Mouse (Mus musculus) brain, embryonic 14.5 days (tissue): ENCODE measurements around the gene Olfr1121. TPM values are rescaled to one million over a fixed set of nuclear protein-coding genes. Genes with fewer than 3 reads are reported as not detected.
A peak's percentile ranks its signal among the peaks of the same experiment; 100 is the strongest.
"Not testable (repeated sequence)": the region's sequence is repeated elsewhere in the genome, so short reads cannot be mapped to it uniquely, and the experiment has no call there.

Experiments used
- DNase-seq: peaks from one replicate; pipeline ENCODE4 v3.0.0-alpha.2; 2011; ENCODE audit warnings: low read depth
- CTCF ChIP-seq: fragments of 200-500 bp; IDR thresholded peaks from 2 replicates; pipeline ENCODE4 v1.5.1; 2012; ENCODE audit warnings: inconsistent platforms, mild to moderate bottlenecking, moderate library complexity, borderline replicate concordance; ENCODE audit not compliant: insufficient read depth, insufficient read length; ENCODE audit errors: extremely low read depth
- POLR2A ChIP-seq: fragments of 200-500 bp; IDR thresholded peaks from 2 replicates; pipeline ENCODE4 v1.6.1; 2012; ENCODE audit warnings: mild to moderate bottlenecking, inconsistent platforms, borderline replicate concordance; ENCODE audit not compliant: poor library complexity, insufficient read depth, insufficient read length, severe bottlenecking; ENCODE audit errors: extremely low read depth
- polyA plus RNA-seq: library from polyadenylated mRNA; depleted of rRNA; stranded (reverse); fragments of >200 nt; gene quantifications from 2 replicates; pipeline ENCODE4 v1.2.3, GENCODE M21; 2012; rRNA removed

The Olfr1121 gene
- polyA plus RNA-seq = not detected in 2 replicates

DNA sequence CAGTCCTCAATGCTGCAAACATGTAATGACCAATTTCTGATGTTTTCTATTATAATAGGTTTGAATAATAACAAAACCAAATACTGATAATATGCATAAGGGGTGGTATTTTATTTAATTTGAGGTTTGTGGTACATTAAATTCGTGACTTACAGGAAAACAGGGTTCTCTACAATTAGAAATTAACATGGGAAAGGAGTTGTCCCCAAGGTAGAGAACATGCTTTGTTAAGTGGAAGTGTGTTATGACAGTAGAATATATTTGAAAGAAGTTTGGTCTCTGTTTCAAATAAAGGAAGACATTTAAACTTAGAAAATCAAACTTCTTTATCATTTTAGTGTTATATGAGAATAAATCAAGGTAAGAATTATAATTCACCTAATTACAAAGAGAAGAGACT lies at the start of gene Olfr1121:
Gene Olfr1121, plus strand, starts transcription at position 301 of the 400 bp plus-strand sequence.
- DNase-seq = no peak
- no peak for TF ChIP-seq POLR2A
- no peak for TF ChIP-seq CTCF

- no peak for DNase-seq
- TF ChIP-seq POLR2A (no peak), CTCF (no peak)
These were observed 15.2 kb upstream of the Olfr1121 start, which contains the start of gene Olfr1120 for GRCm38 (mm10) chr2:87354515-87354914. Olfr1120 (plus strand) TSS chr2:87354815.

DNA sequence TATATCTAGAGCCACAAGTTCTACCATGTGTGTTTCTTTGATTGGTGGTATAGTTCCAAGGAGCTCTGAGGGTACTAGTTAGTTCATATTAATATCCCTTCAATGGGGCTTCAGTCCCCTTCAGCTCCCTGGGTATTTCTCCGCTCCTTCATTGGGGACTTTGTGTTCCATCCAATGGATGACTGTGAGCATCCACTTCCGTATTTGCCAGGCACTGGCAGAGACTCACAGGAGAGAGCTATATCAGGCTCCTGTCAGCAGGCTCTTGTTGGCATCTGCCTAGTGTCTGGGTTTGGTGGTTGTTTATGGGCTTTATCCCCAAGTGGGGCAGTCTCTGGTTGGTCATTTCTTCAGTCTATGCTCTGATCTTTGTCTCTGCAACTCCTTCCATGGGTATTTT lies 9.6 kb upstream of the Olfr1121 start:
- not testable (repeated sequence) for DNase-seq

DNA sequence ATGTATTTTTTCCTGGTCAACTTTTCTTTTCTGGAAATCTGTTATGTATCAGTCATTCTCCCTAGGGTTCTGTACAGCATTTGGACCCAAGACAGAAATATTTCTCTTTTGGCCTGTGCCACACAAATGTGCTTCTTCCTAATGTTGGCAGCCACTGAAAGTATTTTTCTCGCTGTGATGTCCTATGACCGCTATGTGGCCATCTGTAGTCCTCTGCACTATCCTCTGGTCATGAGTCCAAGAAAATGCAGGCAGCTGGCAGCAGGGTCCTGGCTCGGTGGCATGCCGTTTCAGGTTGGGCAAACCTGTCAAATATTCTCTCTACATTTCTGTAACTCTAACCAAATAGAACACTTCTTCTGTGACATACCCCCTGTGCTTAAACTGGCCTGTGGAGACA lies 2.0 kb downstream of the Olfr1121 start:
- TF ChIP-seq POLR2A (no peak), CTCF (no peak)

DNA sequence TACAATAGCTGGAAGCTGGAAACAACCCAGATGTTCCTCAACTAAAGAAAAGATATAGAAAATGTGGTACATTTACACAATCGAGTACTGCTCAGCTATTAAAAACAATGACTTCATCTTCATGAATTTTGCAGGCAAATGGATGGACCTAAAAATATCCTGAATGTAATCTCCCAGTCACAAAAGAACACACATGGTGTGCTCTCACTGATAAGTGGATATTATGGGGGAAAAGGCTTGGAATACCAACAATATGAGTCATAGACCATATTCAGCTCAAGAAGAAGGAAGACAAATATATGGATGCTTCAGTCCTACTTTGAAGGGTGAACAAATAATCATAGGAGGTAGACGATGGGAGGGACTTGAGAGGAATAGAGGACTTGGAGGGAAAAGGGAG lies 14.2 kb downstream of the Olfr1121 start:
- DNase-seq = no peak
- TF ChIP-seq POLR2A (no peak), CTCF (no peak)

More for the DNA sequence above, 2.0 kb downstream of the Olfr1121 start:
- DNase-seq = no peak

DNA sequence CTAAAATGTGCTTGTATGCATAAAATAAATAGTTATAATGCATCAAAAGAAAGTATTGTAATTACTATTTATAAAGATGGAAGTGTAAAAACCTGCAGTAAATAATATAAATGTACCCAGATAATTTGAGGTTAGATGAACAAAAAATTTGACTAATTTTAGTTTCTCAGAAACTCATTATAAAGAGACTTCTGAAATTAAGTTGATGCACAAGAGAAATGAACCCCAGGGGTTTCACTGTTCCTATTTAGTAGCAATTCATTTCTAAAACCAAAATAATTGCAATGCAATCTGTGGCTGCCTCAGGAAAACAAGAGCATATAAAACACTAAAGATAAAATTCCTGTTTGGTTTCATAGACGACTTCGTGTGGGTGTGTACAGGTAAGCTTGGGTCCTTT lies 15.9 kb downstream of the Olfr1121 start, which contains the start of gene Olfr1122:
Gene Olfr1122, plus strand, starts transcription at position 301 of the 400 bp plus-strand sequence.
- no peak for TF ChIP-seq POLR2A
- no peak for TF ChIP-seq CTCF
- no peak for DNase-seq

DNA sequence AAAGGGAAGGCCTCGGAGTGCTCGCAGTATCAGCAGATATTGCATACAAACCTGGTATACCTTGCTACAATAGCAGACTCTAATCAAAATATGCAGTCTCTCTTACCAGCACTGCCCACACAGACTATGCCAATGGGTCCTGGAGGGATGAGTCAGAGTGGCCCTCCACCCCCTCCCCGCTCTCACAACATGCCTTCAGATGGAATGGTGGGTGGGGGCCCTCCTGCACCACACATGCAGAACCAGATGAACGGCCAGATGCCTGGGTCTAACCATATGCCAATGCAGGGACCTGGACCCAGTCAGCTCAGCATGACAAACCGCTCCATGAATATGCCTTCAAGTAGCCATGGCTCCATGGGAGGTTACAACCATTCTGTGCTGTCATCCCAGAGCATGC lies 23.9 kb downstream of the Olfr1121 start:
- not testable (repeated sequence) for DNase-seq

GRCm38 (mm10) chr2:87394686-87395085 lies 25.0 kb downstream of the Olfr1121 start:
- peak; percentile 2 for DNase-seq

- no peak for DNase-seq
- TF ChIP-seq POLR2A (no peak), CTCF (no peak)
These were observed 46.6 kb downstream of the Olfr1121 start, which contains the start of gene Olfr1123 for GRCm38 (mm10) chr2:87416335-87416734. Olfr1123 (plus strand) TSS chr2:87416635.

Other genes with a start within 250 kb of the Olfr1121 start
- gene Olfr1110, start 229.6 kb upstream of the Olfr1121 start, polyA plus RNA-seq = not detected in 2 replicates
- gene Olfr1111, start 217.3 kb upstream of the Olfr1121 start, polyA plus RNA-seq = not detected in 2 replicates
- gene Olfr1112, start 182.1 kb upstream of the Olfr1121 start, polyA plus RNA-seq = not detected in 2 replicates
- gene Olfr1113, start 160.9 kb upstream of the Olfr1121 start, polyA plus RNA-seq = not detected in 2 replicates
- gene Olfr1115, start 121.9 kb upstream of the Olfr1121 start, polyA plus RNA-seq = not detected in 2 replicates
- gene Olfr1116, start 102.4 kb upstream of the Olfr1121 start, polyA plus RNA-seq = not detected in 2 replicates
- not detected in 2 replicates for gene Olfr1118, start 62.3 kb upstream of the Olfr1121 start, polyA plus RNA-seq
- gene Olfr1120, start 15.1 kb upstream of the Olfr1121 start, polyA plus RNA-seq = not detected in 2 replicates
- gene Olfr1122, start 16.0 kb downstream of the Olfr1121 start, polyA plus RNA-seq = not detected in 2 replicates
- not detected in 2 replicates for gene Olfr1123, start 46.7 kb downstream of the Olfr1121 start, polyA plus RNA-seq
- not detected in 2 replicates for gene Olfr1124, start 60.4 kb downstream of the Olfr1121 start, polyA plus RNA-seq
- gene Olfr1126, start 84.1 kb downstream of the Olfr1121 start, polyA plus RNA-seq = not detected in 2 replicates
- gene Pramel7, start 127.2 kb downstream of the Olfr1121 start, polyA plus RNA-seq = not detected in 2 replicates
- gene Pramel6, start 136.7 kb downstream of the Olfr1121 start, polyA plus RNA-seq = not detected in 2 replicates
- gene Olfr153, start 161.9 kb downstream of the Olfr1121 start, polyA plus RNA-seq = not detected in 2 replicates
- not detected in 2 replicates for gene Olfr1128, start 175.6 kb downstream of the Olfr1121 start, polyA plus RNA-seq
- gene Olfr1129, start 204.0 kb downstream of the Olfr1121 start, polyA plus RNA-seq = not detected in 2 replicates
- not detected in 2 replicates for gene Olfr1130, start 236.3 kb downstream of the Olfr1121 start, polyA plus RNA-seq